ENCODE assay signal across 12 mouse cellular contexts in genomic region chr8:105706426-105706825, GRCm38 (mm10). TPM values are rescaled to one million over a fixed set of nuclear protein-coding genes. Genes with fewer than 3 reads are reported as not detected.
DNase-seq lines count a peak whose midpoint lies in the region; ATAC-seq lines count a peak whose summit lies in the region.
"Had no signal": no experiment of that assay in that cellular context is flagged by ENCODE, and none has a peak within 500 bp of the region (broad histone marks: within the 10 kb centered on the region; RNA-seq: fewer than 3 reads in every experiment).

No protein-coding gene starts in this region.

- peak overlapping the region; percentile 74; the same call in 1 of the 2 replicates for H3K4me3 ChIP-seq in heart, embryonic 12.5 days
- no peak overlapping the region; the same call in 1 of the 2 replicates for H3K4me3 ChIP-seq in neural tube, embryonic 11.5 days (ENCODE audit: low read depth, low read length)
- no peak overlapping the region for H3K4me3 ChIP-seq in hindbrain, embryonic 14.5 days (replicated peaks; ENCODE audit: low read length)
- H3K4me3 ChIP-seq in neural tube, embryonic 15.5 days (replicated peaks): no peak overlapping the region

- no peak overlapping the region for H3K9ac ChIP-seq in heart, embryonic 12.5 days
- H3K9ac ChIP-seq in neural tube, embryonic 11.5 days (ENCODE audit: low read length): no peak overlapping the region
- no peak overlapping the region for H3K9ac ChIP-seq in hindbrain, embryonic 14.5 days
- no peak overlapping the region for H3K9ac ChIP-seq in neural tube, embryonic 15.5 days (replicated peaks)

- 86% methylated on average over 12 of the region's 12 CpGs for WGBS in heart, embryonic 12.5 days
- 80% methylated on average over 12 of the region's 12 CpGs for WGBS in neural tube, embryonic 11.5 days
- WGBS in hindbrain, embryonic 14.5 days: 78% methylated on average over 12 of the region's 12 CpGs
- 83% methylated on average over 12 of the region's 12 CpGs for WGBS in neural tube, embryonic 15.5 days

- no peaks in the 10 kb centered on the region for H3K27me3 ChIP-seq in heart, embryonic 12.5 days (replicated peaks)
- H3K27me3 ChIP-seq in neural tube, embryonic 11.5 days (ENCODE audit: control insufficient read depth, insufficient read depth, low read length): no peaks in the 10 kb centered on the region
- H3K27me3 ChIP-seq in hindbrain, embryonic 14.5 days (ENCODE audit: control insufficient read depth, insufficient read depth, low read length): no peaks in the 10 kb centered on the region
- no peaks in the 10 kb centered on the region for H3K27me3 ChIP-seq in neural tube, embryonic 15.5 days (replicated peaks)

- H3K36me3 ChIP-seq in heart, embryonic 12.5 days: peaks cover 21% of the 10 kb centered on the region
- H3K36me3 ChIP-seq in neural tube, embryonic 11.5 days (ENCODE audit: control insufficient read depth, insufficient read depth, low read length): peaks cover 8% of the 10 kb centered on the region
- 0 out of 2 replicates have a peak, but pooled peaks cover 14% of the 10 kb centered on the region for H3K36me3 ChIP-seq in hindbrain, embryonic 14.5 days (replicated peaks; ENCODE audit: control insufficient read depth, insufficient read depth)
- H3K36me3 ChIP-seq in neural tube, embryonic 15.5 days: peaks cover 16% of the 10 kb centered on the region

- H3K4me2 ChIP-seq in heart, embryonic 12.5 days: peak overlapping the region; percentile 98
- peak overlapping the region; percentile 88 for H3K4me2 ChIP-seq in neural tube, embryonic 11.5 days (ENCODE audit: low read depth)
- H3K4me2 ChIP-seq in hindbrain, embryonic 14.5 days (replicated peaks): peak overlapping the region; percentile 91
- peak overlapping the region; percentile 99; the same call in 1 of the 2 replicates for H3K4me2 ChIP-seq in neural tube, embryonic 15.5 days

- no peaks in the 10 kb centered on the region for H3K9me3 ChIP-seq in heart, embryonic 12.5 days (replicated peaks)
- no peaks in the 10 kb centered on the region for H3K9me3 ChIP-seq in neural tube, embryonic 11.5 days (ENCODE audit: control insufficient read depth, low read length)
- no peaks in the 10 kb centered on the region for H3K9me3 ChIP-seq in hindbrain, embryonic 14.5 days (ENCODE audit: control insufficient read depth, low read length)
- no peaks in the 10 kb centered on the region for H3K9me3 ChIP-seq in neural tube, embryonic 15.5 days (replicated peaks)

- H3K27ac ChIP-seq in heart, embryonic 12.5 days (ENCODE audit: poor library complexity, severe bottlenecking): no peak overlapping the region
- H3K27ac ChIP-seq in neural tube, embryonic 11.5 days (ENCODE audit: low read depth, low read length): no peak overlapping the region
- no peak overlapping the region for H3K27ac ChIP-seq in hindbrain, embryonic 14.5 days
- H3K27ac ChIP-seq in neural tube, embryonic 15.5 days (replicated peaks): no peak overlapping the region

- no peak for ATAC-seq in heart, embryonic 12.5 days (ENCODE audit: insufficient number of reproducible peaks, low FRiP score)
- ATAC-seq in neural tube, embryonic 11.5 days (ENCODE audit: insufficient read depth, low FRiP score, low TSS enrichment): no peak
- no peak for ATAC-seq in hindbrain, embryonic 14.5 days (ENCODE audit: low FRiP score)
- no peak for ATAC-seq in neural tube, embryonic 15.5 days (ENCODE audit: low FRiP score)
- no peak for ATAC-seq in megakaryocyte progenitor cell, adult 5-6 weeks (replicated peaks; ENCODE audit: poor library complexity)

- H3K4me1 ChIP-seq in heart, embryonic 12.5 days (replicated peaks): peaks cover 21% of the 10 kb centered on the region
- H3K4me1 ChIP-seq in neural tube, embryonic 11.5 days (ENCODE audit: control insufficient read depth, insufficient read depth, low read length): peaks cover 17% of the 10 kb centered on the region
- H3K4me1 ChIP-seq in hindbrain, embryonic 14.5 days (replicated peaks; ENCODE audit: control insufficient read depth, insufficient read depth, low read length): peaks cover 17% of the 10 kb centered on the region
- peaks cover 38% of the 10 kb centered on the region for H3K4me1 ChIP-seq in neural tube, embryonic 15.5 days

- no peak for DNase-seq in heart, adult 9 months (ENCODE audit: low spot score in 2 of 2)
- no peak for DNase-seq in neural tube, embryonic 11.5 days (ENCODE audit: low spot score)
- no peak for DNase-seq in neural tube, embryonic 10.5 days (ENCODE audit: extremely low spot score, low spot score)
- DNase-seq in hindbrain, embryonic 14.5 days (ENCODE audit: low spot score): no peak
- no peak for DNase-seq in right cerebral cortex, adult 2 months (ENCODE audit: low spot score in 2 of 2)
- DNase-seq: adrenal gland, adult 8-10 months; lung, postnatal 14 days had no signal

RNA-seq across cellular contexts. Expression of gene 4933405L10Rik, which starts 1.0 kb away (rescaled TPM):
- polyA plus RNA-seq in heart, embryonic 12.5 days (2016; fragmentation: Nextera tagmentation; extraction: Ambion mirVana): not detected in 2 replicates
- polyA plus RNA-seq in neural tube, embryonic 11.5 days (2014; fragmentation: Nextera tagmentation; extraction: Ambion mirVana): 0.20 TPM in 1 of 2 replicates, not detected in the other
- polyA plus RNA-seq in hindbrain, embryonic 14.5 days (2014; fragmentation: Nextera tagmentation; extraction: Ambion mirVana): 0.22 and 0.27 TPM in 2 replicates
- 0.22 and 0.35 TPM in 2 replicates for polyA plus RNA-seq in neural tube, embryonic 15.5 days (2015; fragmentation: Nextera tagmentation; extraction: Ambion mirVana)
- total RNA-seq in megakaryocyte progenitor cell, adult 5-6 weeks (2015): not detected in 2 replicates
- not detected in 2 replicates for total RNA-seq in megakaryocyte progenitor cell, adult 5-6 weeks (2017)
- total RNA-seq: adrenal gland, adult 8-10 months had no signal
- polyA plus RNA-seq: gonadal fat pad, adult 2 months; thymus, postnatal 0 days had no signal

RNA-seq across cellular contexts. Expression of gene Enkd1, which starts 1.6 kb away (rescaled TPM):
- polyA plus RNA-seq in heart, embryonic 12.5 days (2016; fragmentation: Nextera tagmentation; extraction: Ambion mirVana): 13.5 and 14.5 TPM in 2 replicates
- polyA plus RNA-seq in neural tube, embryonic 11.5 days (2014; fragmentation: Nextera tagmentation; extraction: Ambion mirVana): 27.6 and 27.8 TPM in 2 replicates
- 11.6 and 13.4 TPM in 2 replicates for polyA plus RNA-seq in hindbrain, embryonic 14.5 days (2014; fragmentation: Nextera tagmentation; extraction: Ambion mirVana)
- polyA plus RNA-seq in neural tube, embryonic 15.5 days (2015; fragmentation: Nextera tagmentation; extraction: Ambion mirVana): 13.9 and 16.2 TPM in 2 replicates
- total RNA-seq in megakaryocyte progenitor cell, adult 5-6 weeks (2015): 12.7 and 13.0 TPM in 2 replicates
- 10.4 and 13.9 TPM in 2 replicates for total RNA-seq in megakaryocyte progenitor cell, adult 5-6 weeks (2017)

RNA-seq across cellular contexts. Expression of gene Pard6a, which starts 5.5 kb away (rescaled TPM):
- polyA plus RNA-seq in heart, embryonic 12.5 days (2016; fragmentation: Nextera tagmentation; extraction: Ambion mirVana): 14.0 and 14.5 TPM in 2 replicates
- 23.1 and 24.1 TPM in 2 replicates for polyA plus RNA-seq in neural tube, embryonic 11.5 days (2014; fragmentation: Nextera tagmentation; extraction: Ambion mirVana)
- polyA plus RNA-seq in hindbrain, embryonic 14.5 days (2014; fragmentation: Nextera tagmentation; extraction: Ambion mirVana): 53.7 and 56.2 TPM in 2 replicates
- 47.9 and 59.6 TPM in 2 replicates for polyA plus RNA-seq in neural tube, embryonic 15.5 days (2015; fragmentation: Nextera tagmentation; extraction: Ambion mirVana)
- total RNA-seq in megakaryocyte progenitor cell, adult 5-6 weeks (2015): 5.8 and 7.1 TPM in 2 replicates
- total RNA-seq in megakaryocyte progenitor cell, adult 5-6 weeks (2017): 16.2 and 23.9 TPM in 2 replicates

RNA-seq across cellular contexts. Expression of gene Acd, which starts 5.5 kb away (rescaled TPM):
- 37.6 and 38.1 TPM in 2 replicates for polyA plus RNA-seq in heart, embryonic 12.5 days (2016; fragmentation: Nextera tagmentation; extraction: Ambion mirVana)
- 74.3 and 76.7 TPM in 2 replicates for polyA plus RNA-seq in neural tube, embryonic 11.5 days (2014; fragmentation: Nextera tagmentation; extraction: Ambion mirVana)
- polyA plus RNA-seq in hindbrain, embryonic 14.5 days (2014; fragmentation: Nextera tagmentation; extraction: Ambion mirVana): 71.3 and 78.1 TPM in 2 replicates
- 81.1 and 89.4 TPM in 2 replicates for polyA plus RNA-seq in neural tube, embryonic 15.5 days (2015; fragmentation: Nextera tagmentation; extraction: Ambion mirVana)
- 40.1 and 56.7 TPM in 2 replicates for total RNA-seq in megakaryocyte progenitor cell, adult 5-6 weeks (2015)
- 21.4 and 28.1 TPM in 2 replicates for total RNA-seq in megakaryocyte progenitor cell, adult 5-6 weeks (2017)

RNA-seq across cellular contexts. Expression of gene Carmil2, which starts 20.4 kb away (rescaled TPM):
- 0.45 and 0.54 TPM in 2 replicates for polyA plus RNA-seq in heart, embryonic 12.5 days (2016; fragmentation: Nextera tagmentation; extraction: Ambion mirVana)
- 4.6 and 5.0 TPM in 2 replicates for polyA plus RNA-seq in neural tube, embryonic 11.5 days (2014; fragmentation: Nextera tagmentation; extraction: Ambion mirVana)
- 22.3 and 24.4 TPM in 2 replicates for polyA plus RNA-seq in hindbrain, embryonic 14.5 days (2014; fragmentation: Nextera tagmentation; extraction: Ambion mirVana)
- polyA plus RNA-seq in neural tube, embryonic 15.5 days (2015; fragmentation: Nextera tagmentation; extraction: Ambion mirVana): 21.5 and 28.5 TPM in 2 replicates
- total RNA-seq in megakaryocyte progenitor cell, adult 5-6 weeks (2015): 2.2 and 3.4 TPM in 2 replicates
- 2.0 and 2.2 TPM in 2 replicates for total RNA-seq in megakaryocyte progenitor cell, adult 5-6 weeks (2017)
